Mouse (Mus musculus): ENCODE measurements at regions not wholly inside any gene's neighbourhood (a gene's known extent, or its start where the extent isn't known, plus 50 kb on each side); places are given as distances from the start of the nearest gene placed in this dataset.

DNA sequence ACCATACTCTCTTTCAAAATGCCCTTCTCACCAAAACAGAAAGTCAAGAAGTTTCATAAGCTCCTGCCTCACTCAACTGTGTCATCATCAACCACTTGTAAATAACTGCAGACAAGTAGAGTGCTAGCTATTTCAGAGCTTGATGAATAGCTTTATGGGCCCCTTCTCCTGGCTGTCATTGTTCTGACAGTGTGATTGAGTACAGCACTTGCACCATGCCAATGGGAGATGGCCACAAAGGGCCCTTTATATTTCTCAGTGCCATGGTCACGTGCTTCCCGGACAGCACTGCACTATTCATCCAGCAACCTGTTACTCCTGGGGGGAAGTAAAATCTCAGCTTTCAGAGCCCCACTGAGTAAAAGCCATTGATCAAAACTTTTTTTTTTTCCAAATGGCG, 225.7 kb upstream of the Smc2 start:
- no peak for TF ChIP-seq CTCF (IDR thresholded peaks at IDR 0.05)
- no peak for TF ChIP-seq POLR2A (IDR thresholded peaks at IDR 0.05; ENCODE audit: insufficient read depth, low read depth, low read length)
- no peak for TF ChIP-seq EP300 (IDR thresholded peaks at IDR 0.05; ENCODE audit: insufficient read depth, low read depth, low read length)

All from heart, adult 2 months (tissue).